Mouse (Mus musculus) MEL (cell line): ENCODE measurements around the gene Mpl. TPM values are rescaled to one million over a fixed set of nuclear protein-coding genes. Genes with fewer than 3 reads are reported as not detected.
A peak's percentile ranks its signal among the peaks of the same experiment; 100 is the strongest.

Experiments
- DNase-seq: peaks from one replicate; pipeline ENCODE4 v3.0.0; 2011; ENCODE audit warnings: low read depth, low spot score
- H3K27ac ChIP-seq: 2 replicates; pipeline ENCODE4 v1.5.1; 2012; ENCODE audit warnings: low read depth, mild to moderate bottlenecking, control low read depth, low read length, moderate library complexity; ENCODE audit not compliant: control insufficient read depth
- H3K27me3 ChIP-seq, 2 experiments: fragments of 150-350 bp in 1 of 2; sonication (generic) in 1 of 2; 2 replicates each; pipeline ENCODE4 v1.6.1; 2012; ENCODE audit warnings: low read length in 2 of 2, mild to moderate bottlenecking in 2 of 2, improper control_type of control experiment in 1 of 2, moderate library complexity in 1 of 2; ENCODE audit not compliant: insufficient read depth in 2 of 2, control insufficient read depth in 1 of 2
- H3K36me3 ChIP-seq, 2 experiments: 2 replicates each; pipeline ENCODE4 v1.6.1; 2012 to 2014; ENCODE audit warnings: low read length in 2 of 2, improper control_type of control experiment in 1 of 2, inconsistent platforms in 1 of 2, mild to moderate bottlenecking in 1 of 2; ENCODE audit not compliant: insufficient read depth in 2 of 2, control insufficient read depth in 1 of 2
- H3K4me1 ChIP-seq, 2 experiments: fragments of 150-350 bp in 1 of 2; sonication (generic) in 1 of 2; 2 replicates each; pipeline ENCODE4 v1.6.1; 2012; ENCODE audit warnings: low read length in 2 of 2, improper control_type of control experiment in 1 of 2, mild to moderate bottlenecking in 1 of 2; ENCODE audit not compliant: insufficient read depth in 2 of 2, control insufficient read depth in 1 of 2
- H3K4me3 ChIP-seq, 2 experiments: fragments of 150-350 bp in 1 of 2; sonication (generic) in 1 of 2; 2 replicates each; pipeline ENCODE4 v1.5.1; 2012; ENCODE audit warnings: low read depth in 2 of 2, low read length in 2 of 2, mild to moderate bottlenecking in 2 of 2, moderate library complexity in 2 of 2, control low read depth in 1 of 2, improper control_type of control experiment in 1 of 2; ENCODE audit not compliant: control insufficient read depth in 1 of 2, insufficient read depth in 1 of 2
- H3K79me2 ChIP-seq: 2 replicates; pipeline ENCODE4 v1.6.1; 2012; ENCODE audit warnings: mild to moderate bottlenecking, low read length, moderate library complexity; ENCODE audit not compliant: control insufficient read depth, poor library complexity, insufficient read depth
- H3K9ac ChIP-seq: 2 replicates; pipeline ENCODE4 v1.6.1; 2012; ENCODE audit warnings: low read depth, mild to moderate bottlenecking, control low read depth, low read length, moderate library complexity; ENCODE audit not compliant: control insufficient read depth, poor library complexity, severe bottlenecking
- H3K9me3 ChIP-seq: fragments of 150-350 bp; sonication (generic); replicated peaks from 2 replicates; pipeline ENCODE4 v1.6.1; 2012; ENCODE audit warnings: mild to moderate bottlenecking, low read length, improper control_type of control experiment, moderate library complexity; ENCODE audit not compliant: insufficient read depth
- CHD1 ChIP-seq: IDR thresholded peaks from 2 replicates; pipeline ENCODE4 v1.6.1; 2012; ENCODE audit warnings: low read depth, mild to moderate bottlenecking, inconsistent platforms, low read length, improper control_type of control experiment
- CTCF ChIP-seq, 3 experiments: IDR thresholded peaks in 2 of 3; conservative IDR thresholded peaks in 1 of 3; 2 replicates each; pipeline ENCODE4 v1.5.1; 2011 to 2012; ENCODE audit warnings: low read length in 3 of 3, low read depth in 2 of 3, mild to moderate bottlenecking in 2 of 3, improper control_type of control experiment in 1 of 3, inconsistent platforms in 1 of 3, mixed read lengths in 1 of 3, moderate library complexity in 1 of 3; ENCODE audit not compliant: control insufficient read depth in 1 of 3, insufficient read depth in 1 of 3, poor library complexity in 1 of 3, severe bottlenecking in 1 of 3
- ELF1 ChIP-seq: IDR thresholded peaks from 2 replicates; pipeline ENCODE4 v1.6.1; 2014; ENCODE audit warnings: low read depth, mild to moderate bottlenecking, inconsistent platforms, low read length, improper control_type of control experiment, moderate library complexity
- MAZ ChIP-seq: IDR thresholded peaks from 2 replicates; pipeline ENCODE4 v1.6.1; 2012; ENCODE audit warnings: low read depth, mild to moderate bottlenecking, inconsistent platforms, low read length, improper control_type of control experiment
- MEF2A ChIP-seq: IDR thresholded peaks from 2 replicates; pipeline ENCODE4 v1.6.1; 2014; ENCODE audit warnings: low read depth, mild to moderate bottlenecking, inconsistent platforms, low read length, improper control_type of control experiment; ENCODE audit not compliant: poor library complexity, insufficient replicate concordance, severe bottlenecking; ENCODE audit errors: extremely low read depth
- MXI1 ChIP-seq: IDR thresholded peaks from 2 replicates; pipeline ENCODE4 v1.6.1; 2011; ENCODE audit warnings: mild to moderate bottlenecking, low read depth, low read length, improper control_type of control experiment
- MYC ChIP-seq: IDR thresholded peaks from 2 replicates; pipeline ENCODE4 v1.6.1; 2011; ENCODE audit warnings: low read depth, mild to moderate bottlenecking, low read length, improper control_type of control experiment, moderate library complexity
- POLR2AphosphoS5 ChIP-seq: IDR thresholded peaks from 2 replicates; pipeline ENCODE4 v1.6.1; 2012; ENCODE audit warnings: low read depth, borderline replicate concordance, mild to moderate bottlenecking, inconsistent platforms, low read length, moderate library complexity, mixed read lengths
- RAD21 ChIP-seq: IDR thresholded peaks from 2 replicates; pipeline ENCODE4 v1.6.1; 2011; ENCODE audit warnings: mild to moderate bottlenecking, low read depth, low read length, improper control_type of control experiment
- SMC3 ChIP-seq: IDR thresholded peaks from 2 replicates; pipeline ENCODE4 v1.6.1; 2011; ENCODE audit warnings: low read depth, low read length, improper control_type of control experiment
- TCF12 ChIP-seq: IDR thresholded peaks from 2 replicates; pipeline ENCODE4 v1.6.1; 2014; ENCODE audit warnings: low read depth, mild to moderate bottlenecking, inconsistent platforms, low read length, improper control_type of control experiment, moderate library complexity
- USF1 ChIP-seq: IDR thresholded peaks from 2 replicates; pipeline ENCODE4 v1.6.1; 2014; ENCODE audit warnings: low read depth, mild to moderate bottlenecking, inconsistent platforms, low read length, improper control_type of control experiment, moderate library complexity
- ZC3H11A ChIP-seq: IDR thresholded peaks from 2 replicates; pipeline ENCODE4 v1.6.1; 2012; ENCODE audit warnings: low read depth, mild to moderate bottlenecking, inconsistent platforms, low read length, improper control_type of control experiment
- ZKSCAN1 ChIP-seq: IDR thresholded peaks from 2 replicates; pipeline ENCODE4 v1.6.1; 2012; ENCODE audit warnings: low read depth, mild to moderate bottlenecking, inconsistent platforms, low read length, improper control_type of control experiment, moderate library complexity
- ZMIZ1 ChIP-seq: IDR thresholded peaks from 2 replicates; pipeline ENCODE4 v1.6.1; 2012; ENCODE audit warnings: low read depth, mild to moderate bottlenecking, inconsistent platforms, low read length, improper control_type of control experiment, moderate library complexity
- ZNF384 ChIP-seq: IDR thresholded peaks from 2 replicates; pipeline ENCODE4 v1.6.1; 2012; ENCODE audit warnings: low read depth, mild to moderate bottlenecking, inconsistent platforms, low read length, improper control_type of control experiment
- polyA plus RNA-seq, 2 experiments: library from polyadenylated mRNA; stranded (reverse) in 1 of 2; unstranded in 1 of 2; fragments of >175 nt in 1 of 2; fragments of >200 nt in 1 of 2; gene quantifications; 2 replicates each; pipeline versions ENCODE4 v1.2.1 to v1.2.4; 2012; ENCODE audit warnings: low replicate concordance in 2 of 2, low read depth in 1 of 2; ENCODE audit not compliant: insufficient read length in 2 of 2, insufficient read depth in 1 of 2, missing spikeins in 1 of 2
- total RNA-seq: library from RNA; depleted of rRNA; stranded (reverse); fragments of 300-350 nt; gene quantifications from 2 replicates; pipeline ENCODE4 v1.2.3, GENCODE M21; 2012

Mpl gene
- total and polyA plus RNA-seq, 3 experiments = 0.04 TPM; not detected in 1

- H3K9me3 ChIP-seq = no peaks in the 10 kb centered on the region
- no peak overlapping the region for H3K9ac ChIP-seq
- no peaks in the 10 kb centered on the region for H3K4me1 ChIP-seq
- no peaks in the 10 kb centered on the region for H3K79me2 ChIP-seq
- no peak overlapping the region for H3K27ac ChIP-seq
- no peak overlapping the region for H3K4me3 ChIP-seq
- peak; percentile 7 for DNase-seq
- TF ChIP-seq ZKSCAN1 (0 out of 2 replicates have a peak, but pooled peaks have one; percentile 27), ELF1 (no peak), ZNF384 (0 out of 2 replicates have a peak, but pooled peaks have one; percentile 36)
- TF ChIP-seq, all 39 proteins: peak for 2
- peaks cover 0 to 2% of the 10 kb centered on the region in 2 experiments; a peak in 2 of 4 replicates for H3K27me3 ChIP-seq
- no peaks in the 10 kb centered on the region for H3K36me3 ChIP-seq
Measured at GRCm38 (mm10) chr4:118500171-118500724, 42.9 kb upstream of the Mpl start.

GRCm38 (mm10) chr4:118490461-118490860, 33.1 kb upstream of the Mpl start:
- Histone ChIP-seq H3K36me3 (no peaks in the 10 kb centered on the region), H3K27ac (no peak overlapping the region)
- TF ChIP-seq MAZ (no peak), MYC (no peak), CHD1 (no peak), POLR2AphosphoS5 (no peak), MEF2A (no peak), ZMIZ1 (no peak), ZC3H11A (no peak), USF1 (no peak), RAD21 (no peak), CTCF (IDR thresholded peaks at IDR 0.05 in 2 of 3, conservative IDR thresholded peaks at IDR 0.05 in 1 of 3; ENCODE audit: control insufficient read depth in 1 of 3, insufficient read depth in 1 of 3, low read depth in 2 of 3, low read length in 3 of 3, poor library complexity in 1 of 3, severe bottlenecking in 1 of 3) (no peak), TCF12 (no peak), SMC3 (no peak), ZNF384 (no peak), MXI1 (no peak)

More at GRCm38 (mm10) chr4:118490461-118490860, 33.1 kb upstream of the Mpl start:
- Histone ChIP-seq H3K4me3 (no peak overlapping the region), H3K79me2 (no peaks in the 10 kb centered on the region), H3K9me3 (no peaks in the 10 kb centered on the region), H3K9ac (no peak overlapping the region), H3K4me1 (no peaks in the 10 kb centered on the region), H3K27me3 (no peaks in the 10 kb centered on the region; a peak in 1 of 4 replicates)
- DNase-seq = no peak
